Mouse (Mus musculus) C2C12 (cell line): ENCODE measurements around the gene Tas2r134.

Experiments
- CEBPB ChIP-seq: IDR thresholded peaks from one replicate; pipeline ENCODE4 v1.6.1; 2011; ENCODE audit warnings: low read depth, mild to moderate bottlenecking, control low read depth, moderate library complexity
- CTCF ChIP-seq: IDR thresholded peaks from one replicate; pipeline ENCODE4 v1.5.1; 2011; ENCODE audit not compliant: control insufficient read depth, insufficient read depth, insufficient read length
- FOSL1 ChIP-seq: IDR thresholded peaks from one replicate; pipeline ENCODE4 v1.8.0; 2011; ENCODE audit warnings: mild to moderate bottlenecking, low read length; ENCODE audit not compliant: poor library complexity, insufficient read depth, severe bottlenecking
- MAX ChIP-seq: IDR thresholded peaks from one replicate; pipeline ENCODE4 v1.6.1; 2011; ENCODE audit warnings: mild to moderate bottlenecking, control low read depth
- MYOD1 ChIP-seq: IDR thresholded peaks from one replicate; pipeline ENCODE4 v1.6.1; 2011; ENCODE audit warnings: low read depth; ENCODE audit not compliant: control insufficient read depth, insufficient read length

GRCm38 (mm10) chr2:51600873-51601272 lies 26.4 kb upstream of the Tas2r134 start:
- no peak for TF ChIP-seq CTCF
- TF ChIP-seq FOSL1, result no peak
- TF ChIP-seq MAX, result no peak
- TF ChIP-seq MYOD1, result no peak
- no peak for TF ChIP-seq CEBPB
